Mouse (Mus musculus) small intestine, adult 2 months (tissue): Measurements from ENCODE around the gene Prmt3.

Experiments used
- CTCF ChIP-seq: fragments of 200-500 bp; IDR thresholded peaks from 2 replicates; pipeline ENCODE4 v1.5.1; 2012; ENCODE audit warnings: low read depth, mild to moderate bottlenecking, control low read depth, inconsistent platforms, low read length, moderate library complexity, mixed read lengths; ENCODE audit not compliant: insufficient replicate concordance, insufficient read length; ENCODE audit errors: extremely low read depth
- POLR2A ChIP-seq: fragments of 200-500 bp; IDR thresholded peaks from 2 replicates; pipeline ENCODE4 v1.6.1; 2012; ENCODE audit warnings: low read depth, mild to moderate bottlenecking, control low read depth, inconsistent platforms, low read length, moderate library complexity

DNA sequence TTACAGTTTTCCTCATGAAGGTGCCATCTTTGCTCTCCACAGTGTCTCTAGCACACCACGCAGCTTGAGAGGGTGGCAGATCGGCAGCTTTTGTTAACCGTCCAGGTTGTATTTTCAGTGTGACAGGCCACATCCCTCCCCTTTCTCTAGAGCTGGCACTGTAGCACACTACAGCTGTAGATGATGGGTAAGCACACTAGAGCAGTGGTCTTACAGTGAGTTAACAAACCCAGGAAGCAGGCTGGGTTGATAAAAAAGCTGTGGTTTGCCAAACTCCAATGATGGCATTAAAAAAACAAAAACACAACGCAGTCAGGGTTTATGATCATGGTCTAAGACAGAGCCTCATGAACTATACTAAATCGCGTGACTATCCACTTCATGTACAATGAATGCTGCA, 45.9 kb downstream of the Prmt3 start:
- no peak for TF ChIP-seq CTCF
- TF ChIP-seq POLR2A, result no peak
